Mouse (Mus musculus): ENCODE results near the gene Cabp4.

GRCm38 (mm10) chr19:4181892-4182291, 38.1 kb upstream of the Cabp4 start:
- TF ChIP-seq CTCF (IDR thresholded peaks at IDR 0.05; ENCODE audit: control insufficient read depth, insufficient read depth, low read length) (no peak), POLR2A (IDR thresholded peaks at IDR 0.05; ENCODE audit: borderline replicate concordance, control insufficient read depth, low read depth, low read length) (no peak)
